Mouse (Mus musculus) ES-CJ7 (cell line): Measurements from ENCODE around the gene Col1a2.

Experiments
- DNase-seq: peaks from one replicate; pipeline ENCODE4 v3.0.0; 2011; ENCODE audit warnings: low read depth, low spot score

Gene Col1a2

GRCm38 (mm10) chr6:4521031-4521430 lies 16.4 kb downstream of the Col1a2 start:
- DNase-seq: no peak

- DNase-seq: no peak
These were observed 23.8 kb downstream of the Col1a2 start for GRCm38 (mm10) chr6:4528439-4528838.

GRCm38 (mm10) chr6:4530986-4531385 lies 26.4 kb downstream of the Col1a2 start:
- no peak for DNase-seq

- no peak for DNase-seq
These were observed 28.3 kb downstream of the Col1a2 start for GRCm38 (mm10) chr6:4532898-4533297.

- DNase-seq: no peak
These were observed 30.0 kb downstream of the Col1a2 start for GRCm38 (mm10) chr6:4534462-4535079.

GRCm38 (mm10) chr6:4541926-4542715 lies 37.5 kb downstream of the Col1a2 start:
- peak; percentile 41 for DNase-seq

GRCm38 (mm10) chr6:4544554-4544953 lies 39.9 kb downstream of the Col1a2 start:
- peak; percentile 79 for DNase-seq

- peak; percentile 85 for DNase-seq
These were observed 41.1 kb downstream of the Col1a2 start for GRCm38 (mm10) chr6:4545727-4546126.

- DNase-seq: peak; percentile 29
These were observed 44.3 kb downstream of the Col1a2 start for GRCm38 (mm10) chr6:4548894-4549293.

- DNase-seq: peak; percentile 20
These were observed 45.4 kb downstream of the Col1a2 start for GRCm38 (mm10) chr6:4549846-4550548.

- peak; percentile 88 for DNase-seq
These were observed 45.9 kb downstream of the Col1a2 start for GRCm38 (mm10) chr6:4550549-4550915.

- DNase-seq: no peak
These were observed 50.8 kb downstream of the Col1a2 start for GRCm38 (mm10) chr6:4555366-4555765.

GRCm38 (mm10) chr6:4557086-4557485 lies 52.5 kb downstream of the Col1a2 start:
- no peak for DNase-seq

- DNase-seq: peak; percentile 81
These were observed 53.1 kb downstream of the Col1a2 start for GRCm38 (mm10) chr6:4557678-4558077.

GRCm38 (mm10) chr6:4561156-4561555 lies 56.5 kb downstream of the Col1a2 start:
- DNase-seq: no peak

GRCm38 (mm10) chr6:4561621-4562020 lies 57.0 kb downstream of the Col1a2 start:
- DNase-seq: no peak

- no peak for DNase-seq
These were observed 57.8 kb downstream of the Col1a2 start for GRCm38 (mm10) chr6:4562401-4562800.

GRCm38 (mm10) chr6:4563477-4563876 lies 58.9 kb downstream of the Col1a2 start:
- DNase-seq: no peak

- DNase-seq: no peak
These were observed 65.8 kb downstream of the Col1a2 start for GRCm38 (mm10) chr6:4570412-4570811.

GRCm38 (mm10) chr6:4577756-4578155 lies 73.1 kb downstream of the Col1a2 start:
- DNase-seq: no peak

- no peak for DNase-seq
These were observed 73.7 kb downstream of the Col1a2 start for GRCm38 (mm10) chr6:4578343-4578742.

- no peak for DNase-seq
These were observed 75.0 kb downstream of the Col1a2 start for GRCm38 (mm10) chr6:4579620-4580019.

GRCm38 (mm10) chr6:4583485-4583884 lies 78.9 kb downstream of the Col1a2 start:
- DNase-seq: no peak
